Mouse (Mus musculus): Measurements from ENCODE around the gene Hdac9.

DNA sequence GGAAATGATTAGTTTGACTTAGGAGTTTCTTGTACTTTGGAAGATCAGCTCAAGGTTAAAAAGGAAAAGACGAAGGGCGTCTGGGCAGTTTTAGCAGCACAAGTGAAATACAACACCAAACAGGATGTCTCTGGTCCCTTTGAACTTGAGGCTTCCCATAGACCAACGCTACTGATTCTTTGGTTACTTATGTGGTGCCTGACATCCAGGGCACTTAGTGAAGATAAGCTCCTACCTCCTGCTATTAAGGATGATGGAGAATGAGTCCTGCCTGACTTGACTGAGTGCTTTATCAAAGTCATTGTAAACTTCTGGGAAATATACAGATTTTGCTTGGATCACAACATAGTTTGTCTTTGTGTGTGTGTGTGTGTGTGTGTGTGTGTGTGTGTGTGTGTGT lies 765.6 kb downstream of the Hdac9 start:
- TF ChIP-seq TAL1 (IDR thresholded peaks at IDR 0.05; ENCODE audit: low read length) (no peak), GATA1 (IDR thresholded peaks at IDR 0.05; ENCODE audit: low read length) (no peak)
